ENCODE assay signal across 18 mouse cellular contexts in the genomic region with DNA sequence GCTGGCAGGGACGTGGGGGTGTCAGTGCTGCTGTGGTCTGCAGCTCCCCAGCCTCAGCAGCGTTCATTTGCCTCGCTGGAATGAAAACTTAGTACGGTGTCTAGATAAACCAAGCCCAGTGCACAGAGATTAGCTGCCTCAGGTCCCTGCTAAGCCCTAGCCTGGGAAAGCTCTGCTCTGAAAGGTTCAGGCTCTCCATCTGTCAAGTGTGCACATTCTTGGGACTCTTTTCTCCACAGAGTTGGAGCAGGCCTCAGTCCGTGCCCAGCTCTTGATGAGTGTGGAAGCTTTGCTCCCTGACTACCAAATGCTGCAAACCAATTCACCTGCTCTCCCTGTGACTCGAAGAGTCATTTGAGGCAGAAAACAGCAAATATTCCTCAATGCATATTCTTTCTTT. TPM values are rescaled to one million over a fixed set of nuclear protein-coding genes. Genes with fewer than 3 reads are reported as not detected.
"Had no signal": no experiment of that assay in that cellular context is flagged by ENCODE, and none has a peak within 500 bp of the region (broad histone marks: within the 10 kb centered on the region; RNA-seq: fewer than 3 reads in every experiment).

No protein-coding gene starts in this region.

- H3K4me2 ChIP-seq: limb, embryonic 13.5 days; midbrain, embryonic 13.5 days; stomach, embryonic 15.5 days had no signal

- H3K9ac ChIP-seq: limb, embryonic 13.5 days; liver, embryonic 14.5 days; midbrain, embryonic 13.5 days; stomach, embryonic 15.5 days had no signal

- H3K27ac ChIP-seq: layer of hippocampus, adult 2 months; limb, embryonic 13.5 days; liver, embryonic 14.5 days; midbrain, embryonic 13.5 days; stomach, embryonic 15.5 days had no signal

- ATAC-seq: lung, postnatal 0 days; midbrain, embryonic 13.5 days had no signal

- H3K4me3 ChIP-seq: layer of hippocampus, adult 2 months; limb, embryonic 13.5 days; midbrain, embryonic 13.5 days; stomach, embryonic 15.5 days had no signal

- DNase-seq: kidney, postnatal 10 days; kidney, postnatal 4 days; left cerebral cortex, postnatal 4 days; lung, adult 2 months; lung, postnatal 36 days; right cerebral cortex, postnatal 14 days; thymus, postnatal 4 days had no signal

- H3K27me3 ChIP-seq: stomach, embryonic 15.5 days had no signal

- H3K9me3 ChIP-seq: limb, embryonic 13.5 days; midbrain, embryonic 13.5 days; stomach, embryonic 15.5 days had no signal

- H3K36me3 ChIP-seq: limb, embryonic 13.5 days; midbrain, embryonic 13.5 days; stomach, embryonic 15.5 days had no signal

RNA-seq across cellular contexts. Expression of a gene that starts 43.5 kb away (rescaled TPM):
- total RNA-seq: layer of hippocampus, adult 2 months; liver, adult 2 months; megakaryocyte progenitor cell, adult 5-6 weeks; midbrain, postnatal 0 days had no signal
- polyA plus RNA-seq: limb, embryonic 13.5 days; liver, adult 2 months; liver, embryonic 14.5 days; lung, adult 2 months; lung, postnatal 0 days; midbrain, postnatal 0 days; neural tube, embryonic 14.5 days; spleen, adult 2 months had no signal
